Mouse (Mus musculus) neural tube, embryonic 14.5 days (tissue): ENCODE data around the gene Gm3854. TPM values are rescaled to one million over a fixed set of nuclear protein-coding genes. Genes with fewer than 3 reads are reported as not detected.

Experiments used
- ATAC-seq: fragments of 200-750 bp; cut with Nextera tagmentation; 2 replicates; pipeline ENCODE4 v1.8.0; 2017; ENCODE audit warnings: low read depth, mild to moderate bottlenecking, moderate TSS enrichment, moderate library complexity
- H3K27ac ChIP-seq: fragments of 300-500 bp; sonication (generic); 2 replicates; pipeline ENCODE4 v1.5.1; 2014; ENCODE audit warnings: low read depth, mild to moderate bottlenecking, control low read depth, low read length, moderate library complexity, mixed read lengths
- H3K27me3 ChIP-seq: fragments of 300-500 bp; sonication (generic); 2 replicates; pipeline ENCODE4 v1.6.1; 2014; ENCODE audit warnings: low read length; ENCODE audit not compliant: control insufficient read depth, insufficient read depth
- H3K36me3 ChIP-seq: fragments of 300-500 bp; sonication (generic); 2 replicates; pipeline ENCODE4 v1.6.1; 2014; ENCODE audit warnings: low read length, mixed read lengths; ENCODE audit not compliant: control insufficient read depth, insufficient read depth
- H3K4me1 ChIP-seq: fragments of 300-500 bp; sonication (generic); 2 replicates; pipeline ENCODE4 v1.6.1; 2014; ENCODE audit warnings: low read length; ENCODE audit not compliant: control insufficient read depth, insufficient read depth
- H3K4me2 ChIP-seq: fragments of 300-500 bp; sonication (generic); 2 replicates; pipeline ENCODE4 v1.6.1; 2014; ENCODE audit warnings: mild to moderate bottlenecking, low read depth, low read length, control low read depth
- H3K4me3 ChIP-seq: fragments of 300-500 bp; sonication (generic); 2 replicates; pipeline ENCODE4 v1.5.1; 2014; ENCODE audit warnings: low read depth, low read length, control low read depth, mixed read lengths
- H3K9ac ChIP-seq: fragments of 300-500 bp; sonication (generic); replicated peaks from 2 replicates; pipeline ENCODE4 v1.6.1; 2014; ENCODE audit warnings: low read depth, mild to moderate bottlenecking, control low read depth, low read length, mixed read lengths
- H3K9me3 ChIP-seq: fragments of 300-500 bp; sonication (generic); 2 replicates; pipeline ENCODE4 v1.6.1; 2016; ENCODE audit warnings: low read length; ENCODE audit not compliant: control insufficient read depth
- WGBS: fragments of 180-500 bp; shearing (Covaris S2); extraction: QIAGEN DNeasy Blood & Tissue Kit; methylation state at CpG from one replicate; pipeline ENCODE4 v1.1.7; 2014; 5-methylcytosine and 5-hydroxymethylcytosine counted together
- polyA plus RNA-seq: library from polyadenylated mRNA; unstranded; fragments of >200 nt; fragmentation: Nextera tagmentation; extraction: Ambion mirVana; gene quantifications from 2 replicates; pipeline ENCODE4 v1.2.1, GENCODE M21; 2014

Gm3854 gene
- polyA plus RNA-seq, 1 experiment from 2014 or later = 9.4 TPM

DNA sequence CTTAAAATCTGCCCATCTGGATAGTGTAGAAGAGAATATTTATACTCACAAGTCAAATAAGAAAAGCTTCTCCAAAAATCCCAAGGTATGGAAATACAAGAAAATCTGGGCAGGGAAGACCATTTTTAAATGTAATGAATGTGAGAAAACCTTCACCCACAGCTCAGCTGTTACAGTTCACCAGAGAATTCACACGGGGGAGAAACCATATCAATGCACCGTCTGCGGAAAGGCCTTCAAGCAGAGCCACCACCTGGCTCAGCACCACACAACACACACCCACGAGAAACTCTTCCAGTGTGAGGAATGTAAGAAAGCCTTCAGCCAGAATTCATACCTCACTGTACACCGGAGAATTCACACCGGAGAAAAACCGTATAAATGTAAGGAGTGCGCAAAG lies 34.9 kb downstream of the Gm3854 start:
- no peaks in the 10 kb centered on the region for H3K27me3 ChIP-seq
- WGBS = 86% methylated on average over 8 of the region's 8 CpGs
- H3K9me3 ChIP-seq = no peaks in the 10 kb centered on the region
- H3K9ac ChIP-seq = no peak overlapping the region
- ATAC-seq = no peak
- no peak overlapping the region for H3K4me2 ChIP-seq
- no peaks in the 10 kb centered on the region for H3K36me3 ChIP-seq
- H3K27ac ChIP-seq = no peak overlapping the region
- H3K4me3 ChIP-seq = no peak overlapping the region
- H3K4me1 ChIP-seq = no peaks in the 10 kb centered on the region; the same call in 1 of the 2 replicates

DNA sequence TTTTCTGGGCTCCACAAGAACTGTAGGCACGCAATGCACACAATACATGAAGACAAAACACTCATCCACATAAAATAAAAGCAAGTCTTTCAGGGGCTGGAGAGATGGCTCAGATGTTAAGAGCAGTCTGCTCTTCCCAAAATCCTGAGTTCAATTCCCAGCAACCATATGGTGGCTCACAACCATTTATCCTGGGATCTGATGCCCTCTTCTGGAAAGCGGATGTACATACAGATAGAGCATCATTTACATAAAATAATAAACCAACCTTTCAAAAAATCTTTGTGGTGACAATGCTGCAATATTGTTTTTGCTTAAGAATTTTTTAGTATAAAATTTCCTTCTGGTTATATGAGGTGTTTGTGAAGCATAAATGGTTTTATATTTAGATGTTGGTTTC lies 37.9 kb downstream of the Gm3854 start:
- peaks cover 5% of the 10 kb centered on the region; the same call in 1 of the 2 replicates for H3K4me1 ChIP-seq
- no peaks in the 10 kb centered on the region for H3K27me3 ChIP-seq
- H3K36me3 ChIP-seq = no peaks in the 10 kb centered on the region
- no peaks in the 10 kb centered on the region for H3K9me3 ChIP-seq
- ATAC-seq = no peak
- no peak overlapping the region for H3K9ac ChIP-seq
- WGBS = 87% methylated on average over 2 of the region's 2 CpGs
- no peak overlapping the region for H3K4me2 ChIP-seq
- H3K27ac ChIP-seq = no peak overlapping the region
- no peak overlapping the region for H3K4me3 ChIP-seq

- Histone ChIP-seq H3K9me3 (no peaks in the 10 kb centered on the region), H3K27ac (no peak within 1 kb of the TSS), H3K27me3 (no peaks in the 10 kb centered on the region), H3K36me3 (no peaks in the 10 kb centered on the region), H3K4me3 (peak within 1 kb of the TSS; percentile 69), H3K4me2 (peak within 1 kb of the TSS; percentile 91), H3K9ac (peak within 1 kb of the TSS; percentile 73), H3K4me1 (peaks cover 5% of the 10 kb centered on the region; the same call in 1 of the 2 replicates)
- under 1% methylated on average over 28 of the region's 28 CpGs for WGBS
- ATAC-seq = peak; percentile 97
These were observed 39.5 kb downstream of the Gm3854 start, which contains the start of gene Zfp28 for GRCm38 (mm10) chr7:6383044-6383455. Gene Zfp28 (plus strand): TSS chr7:6383295.

DNA sequence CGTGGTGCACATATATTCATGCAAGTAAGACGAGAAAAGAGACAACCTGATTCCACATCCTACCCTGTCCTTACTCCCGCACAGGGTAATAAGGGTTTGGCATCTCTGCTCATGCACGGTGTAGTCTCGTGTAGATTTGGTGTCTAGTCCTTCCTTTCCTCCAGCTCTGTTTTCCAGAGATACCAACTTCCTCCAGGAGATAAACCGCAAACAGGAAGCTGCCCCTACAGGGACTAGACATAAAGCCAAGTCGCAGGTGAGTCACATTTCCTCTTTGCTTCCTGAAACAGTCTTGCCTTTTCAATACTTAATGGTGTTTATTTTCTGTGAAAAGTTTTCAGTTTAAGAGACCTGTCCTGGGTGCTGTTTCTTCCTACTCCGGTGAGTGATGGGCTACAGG lies 40.5 kb downstream of the Gm3854 start:
- peak overlapping the region; percentile 73; the same call in 1 of the 2 replicates for H3K9ac ChIP-seq
- no peaks in the 10 kb centered on the region for H3K27me3 ChIP-seq
- H3K9me3 ChIP-seq = no peaks in the 10 kb centered on the region
- 0 out of 2 replicates have a peak, but pooled peaks have one; percentile 7 for ATAC-seq
- H3K27ac ChIP-seq = no peak overlapping the region
- peaks cover 5% of the 10 kb centered on the region; the same call in 1 of the 2 replicates for H3K4me1 ChIP-seq
- peak overlapping the region; percentile 69 for H3K4me3 ChIP-seq
- H3K4me2 ChIP-seq = peak overlapping the region; percentile 91
- 72% methylated on average over 8 of the region's 8 CpGs for WGBS
- no peaks in the 10 kb centered on the region for H3K36me3 ChIP-seq

DNA sequence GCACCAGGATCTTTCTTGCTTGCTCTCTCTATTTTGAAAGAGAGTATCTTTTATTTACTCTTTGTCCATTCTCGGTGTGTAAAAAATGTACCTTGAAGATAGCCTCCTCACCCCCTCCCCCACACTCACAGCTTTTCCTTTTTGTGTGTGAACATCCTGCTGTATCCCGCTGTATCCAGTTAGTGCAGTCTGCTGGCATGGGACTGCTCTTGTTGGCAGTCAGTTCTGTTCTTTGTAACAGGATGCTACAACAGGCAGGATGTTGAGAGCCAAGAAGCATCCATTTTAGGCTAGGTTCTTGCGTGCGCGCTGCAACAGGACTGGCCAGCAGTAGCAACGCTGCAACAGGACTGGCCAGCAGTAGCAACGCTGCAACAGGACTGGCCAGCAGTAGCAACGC lies 43.4 kb downstream of the Gm3854 start:
- Histone ChIP-seq H3K4me1 (peaks cover 5% of the 10 kb centered on the region; the same call in 1 of the 2 replicates), H3K36me3 (peaks cover 21% of the 10 kb centered on the region), H3K27me3 (no peaks in the 10 kb centered on the region), H3K9ac (no peak overlapping the region), H3K9me3 (no peaks in the 10 kb centered on the region), H3K27ac (no peak overlapping the region), H3K4me2 (no peak overlapping the region), H3K4me3 (no peak overlapping the region)
- no peak for ATAC-seq
- WGBS = 92% methylated on average over 8 of the region's 8 CpGs

DNA sequence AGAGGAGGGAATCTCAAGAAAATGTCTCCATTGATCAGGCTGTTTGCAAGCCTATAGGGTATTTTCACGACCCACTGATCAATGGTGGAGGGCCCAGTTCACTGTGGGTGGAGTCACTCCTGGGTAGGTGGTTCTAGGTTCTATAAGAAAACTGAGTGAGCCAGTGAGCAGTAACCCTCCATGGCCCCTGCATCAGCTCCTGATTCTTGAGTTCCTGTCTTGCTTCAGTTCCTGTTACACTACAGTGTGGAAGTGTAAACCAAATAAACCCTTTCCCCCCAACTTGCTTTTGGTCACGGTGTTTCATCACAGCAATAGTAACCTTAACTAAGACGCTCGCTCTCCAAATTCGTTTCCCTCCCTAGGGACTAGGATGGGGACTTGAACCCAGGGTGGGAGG lies 45.4 kb downstream of the Gm3854 start:
- H3K9me3 ChIP-seq = no peaks in the 10 kb centered on the region
- H3K9ac ChIP-seq = no peak overlapping the region
- H3K27ac ChIP-seq = no peak overlapping the region
- no peak for ATAC-seq
- H3K27me3 ChIP-seq = no peaks in the 10 kb centered on the region
- peaks cover 1% of the 10 kb centered on the region; the same call in 1 of the 2 replicates for H3K4me1 ChIP-seq
- no peak overlapping the region for H3K4me3 ChIP-seq
- peaks cover 28% of the 10 kb centered on the region for H3K36me3 ChIP-seq
- no peak overlapping the region for H3K4me2 ChIP-seq
- WGBS = 86% methylated on average over 5 of the region's 5 CpGs

GRCm38 (mm10) chr7:6389449-6389848 lies 45.9 kb downstream of the Gm3854 start:
- no peaks in the 10 kb centered on the region for H3K9me3 ChIP-seq
- ATAC-seq = no peak
- H3K27me3 ChIP-seq = no peaks in the 10 kb centered on the region
- no peak overlapping the region for H3K27ac ChIP-seq
- 77% methylated on average over 5 of the region's 5 CpGs for WGBS
- peaks cover 28% of the 10 kb centered on the region for H3K36me3 ChIP-seq
- H3K9ac ChIP-seq = no peak overlapping the region
- H3K4me1 ChIP-seq = no peaks in the 10 kb centered on the region
- no peak overlapping the region for H3K4me2 ChIP-seq
- H3K4me3 ChIP-seq = no peak overlapping the region

GRCm38 (mm10) chr7:6397996-6398975 lies 54.7 kb downstream of the Gm3854 start, which contains the start of gene Smim17:
Gene Smim17 (plus strand): TSS chr7:6398715.
- H3K9me3 ChIP-seq = no peaks in the 10 kb centered on the region
- H3K27me3 ChIP-seq = no peaks in the 10 kb centered on the region
- 26% methylated on average over 25 of the region's 25 CpGs for WGBS
- peak; percentile 91 for ATAC-seq
- H3K4me1 ChIP-seq = 0 out of 2 replicates have a peak, but pooled peaks cover 5% of the 10 kb centered on the region
- peak within 1 kb of the TSS; percentile 30 for H3K4me3 ChIP-seq
- H3K4me2 ChIP-seq = peak within 1 kb of the TSS; percentile 62
- H3K9ac ChIP-seq = peak within 1 kb of the TSS; percentile 49
- no peak within 1 kb of the TSS for H3K27ac ChIP-seq
- peaks cover 8% of the 10 kb centered on the region; the same call in 1 of the 2 replicates for H3K36me3 ChIP-seq
